11 mouse cellular contexts compared by ENCODE assay signal in the genomic region with DNA sequence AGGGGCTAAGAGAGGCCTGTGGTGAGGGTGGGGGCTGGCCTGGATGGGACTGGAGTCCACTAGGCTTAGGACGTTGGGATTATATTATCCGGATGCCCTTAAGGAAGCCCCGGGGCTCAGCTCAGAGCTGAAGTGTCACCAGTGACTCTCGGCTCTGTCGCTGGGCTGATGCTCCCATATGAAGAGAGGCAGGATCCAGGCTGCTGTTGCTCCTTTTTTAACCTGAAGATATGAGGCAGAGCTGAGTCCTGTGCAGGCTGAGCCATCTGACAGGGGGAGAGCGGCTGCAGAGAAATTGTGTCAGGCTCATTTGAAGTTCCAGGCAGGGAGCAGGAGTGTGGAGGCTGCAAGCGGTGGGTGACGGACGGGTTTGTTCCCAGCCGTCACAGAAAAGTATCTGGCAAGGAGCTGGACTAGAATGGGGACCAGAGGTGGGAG.
DNase-seq lines count a peak whose midpoint lies in the region; ATAC-seq and TF ChIP-seq lines count a peak whose summit lies in the region.
"Had no signal": no experiment of that assay in that cellular context is flagged by ENCODE, and none has a peak within 500 bp of the region (broad histone marks: within the 10 kb centered on the region; RNA-seq: fewer than 3 reads in every experiment).

No protein-coding gene starts in this region.

- 0 out of 2 replicates have a peak, but pooled peaks have one; percentile 21 for ATAC-seq in forebrain, embryonic 13.5 days
- peak; percentile 55; the same call in 1 of the 2 replicates for ATAC-seq in midbrain, embryonic 14.5 days (ENCODE audit: low FRiP score, low TSS enrichment)

- TF ChIP-seq POLR2A in ES-Bruce4 (IDR thresholded peaks at IDR 0.05; ENCODE audit: insufficient read depth, low read length), result no peak

- H3K4me2 ChIP-seq in forebrain, embryonic 13.5 days, result no peak overlapping the region
- peak overlapping the region; percentile 23 for H3K4me2 ChIP-seq in midbrain, embryonic 14.5 days (ENCODE audit: low read length)
- H3K4me2 ChIP-seq: limb, embryonic 15.5 days had no signal

- H3K27me3 ChIP-seq in forebrain, embryonic 13.5 days, result peaks cover 9% of the 10 kb centered on the region; the same call in 1 of the 2 replicates
- H3K27me3 ChIP-seq in forebrain, embryonic 10.5 days (ENCODE audit: poor library complexity, severe bottlenecking), result peaks cover 22% of the 10 kb centered on the region
- H3K27me3 ChIP-seq in ES-Bruce4 (ENCODE audit: control insufficient read depth, insufficient read depth, low read length, poor library complexity, severe bottlenecking), result no peaks in the 10 kb centered on the region
- no peaks in the 10 kb centered on the region for H3K27me3 ChIP-seq in midbrain, embryonic 14.5 days (ENCODE audit: control insufficient read depth, insufficient read depth, low read length)

- H3K36me3 ChIP-seq in forebrain, embryonic 13.5 days (ENCODE audit: poor library complexity, severe bottlenecking), result no peaks in the 10 kb centered on the region
- H3K36me3 ChIP-seq in forebrain, embryonic 10.5 days (replicated peaks), result no peaks in the 10 kb centered on the region
- no peaks in the 10 kb centered on the region for H3K36me3 ChIP-seq in ES-Bruce4 (ENCODE audit: control insufficient read depth, insufficient read depth, low read length, poor library complexity, severe bottlenecking)
- H3K36me3 ChIP-seq in midbrain, embryonic 14.5 days (ENCODE audit: control insufficient read depth, insufficient read depth, low read length), result no peaks in the 10 kb centered on the region
- H3K36me3 ChIP-seq: G1E; limb, embryonic 15.5 days had no signal

- H3K9ac ChIP-seq in forebrain, embryonic 13.5 days, result no peak overlapping the region
- H3K9ac ChIP-seq in ES-Bruce4 (ENCODE audit: low read depth, poor library complexity, severe bottlenecking), result no peak overlapping the region
- no peak overlapping the region for H3K9ac ChIP-seq in midbrain, embryonic 14.5 days (replicated peaks; ENCODE audit: low read length)
- H3K9ac ChIP-seq: limb, embryonic 15.5 days had no signal

- intact Hi-C loops in gastrocnemius, postnatal 36 days (cut with DNase I), result no loop called here

- no peak overlapping the region for H3K27ac ChIP-seq in forebrain, embryonic 13.5 days
- no peak overlapping the region for H3K27ac ChIP-seq in forebrain, embryonic 10.5 days
- peak overlapping the region; percentile 7; the same call in 1 of the 2 replicates for H3K27ac ChIP-seq in ES-Bruce4 (ENCODE audit: insufficient read depth, low read length)
- H3K27ac ChIP-seq in midbrain, embryonic 14.5 days (replicated peaks; ENCODE audit: low read depth, low read length), result peak overlapping the region; percentile 1; the same call in 1 of the 2 replicates
- H3K27ac ChIP-seq: limb, embryonic 15.5 days had no signal

- H3K4me3 ChIP-seq in forebrain, embryonic 13.5 days, result no peak overlapping the region
- no peak overlapping the region for H3K4me3 ChIP-seq in forebrain, embryonic 10.5 days
- no peak overlapping the region for H3K4me3 ChIP-seq in ES-Bruce4 (ENCODE audit: low read depth, low read length)
- no peak overlapping the region for H3K4me3 ChIP-seq in midbrain, embryonic 14.5 days (replicated peaks; ENCODE audit: low read depth, low read length)
- H3K4me3 ChIP-seq: limb, embryonic 15.5 days; myocyte had no signal

- TF ChIP-seq EP300 in ES-Bruce4 (IDR thresholded peaks at IDR 0.05; ENCODE audit: insufficient read depth, low read depth, low read length), result no peak

- WGBS in forebrain, embryonic 13.5 days, result 11% methylated on average over 10 of the region's 10 CpGs
- 13% methylated on average over 10 of the region's 10 CpGs for WGBS in forebrain, embryonic 10.5 days
- whole genome bisulfite sequencing in midbrain, embryonic 14.5 days, result 5% methylated on average over 10 of the region's 10 CpGs

- no peak for TF ChIP-seq CTCF in ES-Bruce4 (IDR thresholded peaks at IDR 0.05; ENCODE audit: low read depth, low read length)

- H3K9me3 ChIP-seq in forebrain, embryonic 13.5 days (replicated peaks), result no peaks in the 10 kb centered on the region
- no peaks in the 10 kb centered on the region for H3K9me3 ChIP-seq in forebrain, embryonic 10.5 days
- H3K9me3 ChIP-seq in ES-Bruce4 (replicated peaks; ENCODE audit: control insufficient read depth, insufficient read depth, low read length, poor library complexity, severe bottlenecking), result no peaks in the 10 kb centered on the region
- H3K9me3 ChIP-seq in midbrain, embryonic 14.5 days (ENCODE audit: control insufficient read depth, low read length), result no peaks in the 10 kb centered on the region
- H3K9me3 ChIP-seq: limb, embryonic 15.5 days had no signal

- DNase-seq in forebrain, embryonic 10.5 days (ENCODE audit: extremely low spot score, low spot score), result no peak
- DNase-seq in frontal cortex, postnatal 36 days (ENCODE audit: low spot score in 2 of 2), result peak; percentile 74 to 80
- peak; percentile 73 for DNase-seq in midbrain, embryonic 14.5 days
- no peak for DNase-seq in testis, postnatal 14 days (ENCODE audit: low spot score)
- DNase-seq in lung, postnatal 4 days, result no peak
- DNase-seq in gastrocnemius, postnatal 36 days, result no peak

- peaks cover 25% of the 10 kb centered on the region for H3K4me1 ChIP-seq in forebrain, embryonic 13.5 days
- peaks cover 23% of the 10 kb centered on the region for H3K4me1 ChIP-seq in forebrain, embryonic 10.5 days
- no peaks in the 10 kb centered on the region for H3K4me1 ChIP-seq in ES-Bruce4 (ENCODE audit: control insufficient read depth, insufficient read depth, low read length)
- peaks cover 17% of the 10 kb centered on the region for H3K4me1 ChIP-seq in midbrain, embryonic 14.5 days (ENCODE audit: control insufficient read depth, insufficient read depth, low read length)

Comparison
In these comparisons a context has a peak if more than half of its experiments do, and no peak if none do; other contexts are left out.
1. H3K27ac ChIP-seq: peak in ES-Bruce4 (single experiment) and midbrain, embryonic 14.5 days (single experiment); none in forebrain, embryonic 13.5 days (single experiment) and forebrain, embryonic 10.5 days (single experiment).
2. DNase-seq: peak in frontal cortex, postnatal 36 days (2 of 2) and midbrain, embryonic 14.5 days (single experiment); none in forebrain, embryonic 10.5 days (single experiment), testis, postnatal 14 days (single experiment), lung, postnatal 4 days (0 of 2) and gastrocnemius, postnatal 36 days (0 of 2).